Mouse (Mus musculus) heart, postnatal 0 days (tissue): Measurements from ENCODE around the gene Stat5a.

Experiments
- CTCF ChIP-seq: IDR thresholded peaks from 2 replicates; pipeline ENCODE4 v1.5.1; 2016; ENCODE audit warnings: antibody characterized with exemption, control low read depth, low read depth
- EP300 ChIP-seq: IDR thresholded peaks from 2 replicates; pipeline ENCODE4 v1.6.1; 2016; ENCODE audit warnings: antibody characterized with exemption, low read depth

- TF ChIP-seq CTCF = no peak
- TF ChIP-seq EP300 = no peak
Measured at GRCm38 (mm10) chr11:100849456-100850037, 9.6 kb upstream of the Stat5a start.
